In the genomic region with DNA sequence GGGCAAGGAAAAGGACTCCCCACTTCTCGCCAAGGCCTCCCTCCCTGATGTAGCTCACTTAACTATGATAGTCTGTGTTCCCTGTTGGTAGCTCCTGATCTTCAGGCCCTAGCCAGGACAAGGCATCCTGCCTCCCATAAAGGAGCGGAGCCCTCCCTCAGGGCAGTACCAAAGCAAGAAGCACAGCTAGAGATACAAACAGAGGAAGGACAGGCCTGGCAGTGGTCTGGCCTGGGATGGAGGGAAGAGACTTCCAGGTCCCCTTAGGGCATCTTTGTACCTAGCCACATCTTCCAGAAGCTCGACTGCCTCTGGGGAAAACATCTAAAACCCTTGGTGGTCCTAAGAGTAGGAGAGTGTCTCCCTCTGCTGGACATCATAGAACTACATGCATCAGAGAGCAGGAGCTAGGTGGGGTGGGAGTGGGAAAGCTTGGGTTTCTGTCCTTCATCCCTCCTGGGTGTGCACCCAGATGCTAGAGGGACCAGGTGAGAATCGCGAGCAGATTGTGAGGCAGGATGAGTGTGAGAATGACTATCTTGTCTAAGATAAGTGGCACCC, we compare ENCODE assay signal across 9 mouse cellular contexts. TPM values are rescaled to one million over a fixed set of nuclear protein-coding genes. Genes with fewer than 3 reads are reported as not detected.
DNase-seq lines count a peak whose midpoint lies in the region; ATAC-seq and TF ChIP-seq lines count a peak whose summit lies in the region.
"Had no signal": no experiment of that assay in that cellular context is flagged by ENCODE, and none has a peak within 500 bp of the region (broad histone marks: within the 10 kb centered on the region; RNA-seq: fewer than 3 reads in every experiment).

No protein-coding gene starts in this region.

- TF ChIP-seq POLR2A in spleen, adult 2 months (IDR thresholded peaks at IDR 0.05; ENCODE audit: low read depth, low read length): no peak

- H3K27me3 ChIP-seq in spleen, adult 2 months (ENCODE audit: control insufficient read depth, insufficient read depth, low read length): no peaks in the 10 kb centered on the region
- H3K27me3 ChIP-seq in forebrain, embryonic 16.5 days (replicated peaks; ENCODE audit: control insufficient read depth, insufficient read depth, low read length): no peaks in the 10 kb centered on the region
- H3K27me3 ChIP-seq: heart, embryonic 13.5 days had no signal

- H3K9ac ChIP-seq in forebrain, embryonic 16.5 days (replicated peaks; ENCODE audit: low read depth, low read length): no peak overlapping the region
- H3K9ac ChIP-seq: heart, embryonic 13.5 days had no signal

- H3K4me2 ChIP-seq in forebrain, embryonic 16.5 days (ENCODE audit: low read length): no peak overlapping the region
- H3K4me2 ChIP-seq: heart, embryonic 13.5 days had no signal

- H3K4me3 ChIP-seq in spleen, adult 2 months (ENCODE audit: extremely low read depth, insufficient read depth, insufficient read length): no peak overlapping the region
- no peak overlapping the region for H3K4me3 ChIP-seq in forebrain, embryonic 16.5 days (replicated peaks; ENCODE audit: low read length)
- H3K4me3 ChIP-seq in layer of hippocampus, adult 2 months: no peak overlapping the region
- H3K4me3 ChIP-seq: heart, embryonic 13.5 days had no signal

- ATAC-seq in forebrain, embryonic 16.5 days: peak; percentile 43; the same call in 1 of the 2 replicates

- no peaks in the 10 kb centered on the region for H3K9me3 ChIP-seq in forebrain, embryonic 16.5 days (ENCODE audit: control insufficient read depth, low read length)
- H3K9me3 ChIP-seq: heart, embryonic 13.5 days had no signal

- H3K4me1 ChIP-seq in spleen, adult 2 months (ENCODE audit: control insufficient read depth, insufficient read depth, insufficient read length): no peaks in the 10 kb centered on the region
- no peaks in the 10 kb centered on the region for H3K4me1 ChIP-seq in forebrain, embryonic 16.5 days (replicated peaks; ENCODE audit: control insufficient read depth, insufficient read depth, low read length)

- 48% methylated on average over 5 of the region's 5 CpGs for WGBS in spleen, adult 2 months
- 42% methylated on average over 5 of the region's 5 CpGs for WGBS in forebrain, embryonic 16.5 days

- no peak overlapping the region for H3K27ac ChIP-seq in spleen, adult 2 months (ENCODE audit: insufficient read depth, low read length)
- no peak overlapping the region for H3K27ac ChIP-seq in forebrain, embryonic 16.5 days (ENCODE audit: low read length)
- peak overlapping the region; percentile 90 for H3K27ac ChIP-seq in layer of hippocampus, adult 2 months
- H3K27ac ChIP-seq: heart, embryonic 13.5 days had no signal

- TF ChIP-seq CTCF in spleen, adult 2 months (IDR thresholded peaks at IDR 0.05; ENCODE audit: extremely low read depth, insufficient read depth, insufficient read length, insufficient replicate concordance): peak; percentile 43; the same call in 1 of the 2 replicates
- TF ChIP-seq CTCF in layer of hippocampus, adult 2 months (conservative IDR thresholded peaks at IDR 0.05): peak; percentile 93

- no peaks in the 10 kb centered on the region for H3K36me3 ChIP-seq in spleen, adult 2 months (ENCODE audit: control insufficient read depth, insufficient read depth, low read length)
- H3K36me3 ChIP-seq in forebrain, embryonic 16.5 days (ENCODE audit: control insufficient read depth, insufficient read depth): no peaks in the 10 kb centered on the region
- H3K36me3 ChIP-seq: heart, embryonic 13.5 days had no signal

- peak; percentile 74 for DNase-seq in cerebellum, postnatal 14 days
- DNase-seq in cerebellum, adult 8-10 months: no peak
- DNase-seq in spleen, adult 2 months (ENCODE audit: low read depth in 1 of 2, low spot score in 2 of 2): no peak
- DNase-seq in spleen, postnatal 4 days (ENCODE audit: low spot score in 2 of 2): no peak
- peak; percentile 62 to 71 for DNase-seq in layer of hippocampus, adult 2 months (ENCODE audit: low spot score in 2 of 2)
- DNase-seq in mesoderm, embryonic 11.5 days (ENCODE audit: low read depth, low spot score): peak; percentile 79
- peak; percentile 37 for DNase-seq in thymus, postnatal 4 days

RNA-seq across cellular contexts. Expression of a gene that starts 1.5 kb away (rescaled TPM):
- polyA plus RNA-seq in spleen, adult 2 months (2012; rRNA removed): 0.94 and 1.8 TPM in 2 replicates
- 0.15 and 0.66 TPM in 2 replicates for polyA plus RNA-seq in forebrain, embryonic 16.5 days (2015; fragmentation: Nextera tagmentation; extraction: Ambion mirVana)
- 1 to 10 TPM in 1 of 2 experiments, not detected in 1; 1.7 TPM for total RNA-seq in layer of hippocampus, adult 2 months (2021)

RNA-seq across cellular contexts. Expression of a gene that starts 18.8 kb away (rescaled TPM):
- polyA plus RNA-seq in spleen, adult 2 months (2012; rRNA removed): 0.92 and 1.0 TPM in 2 replicates
- 0.20 and 0.24 TPM in 2 replicates for polyA plus RNA-seq in forebrain, embryonic 16.5 days (2015; fragmentation: Nextera tagmentation; extraction: Ambion mirVana)
- 10 to 100 TPM; 37.9 to 41.9 TPM for total RNA-seq in layer of hippocampus, adult 2 months (2021)

RNA-seq across cellular contexts. Expression of a gene that starts 21.0 kb away (rescaled TPM):
- 60.6 and 67.6 TPM in 2 replicates for polyA plus RNA-seq in spleen, adult 2 months (2012; rRNA removed)
- 10.7 and 14.5 TPM in 2 replicates for polyA plus RNA-seq in forebrain, embryonic 16.5 days (2015; fragmentation: Nextera tagmentation; extraction: Ambion mirVana)
- total RNA-seq in layer of hippocampus, adult 2 months (2021): 100 to 1,000 TPM in 1 of 2 experiments, 10 to 100 TPM in 1; 90.9 to 114 TPM

RNA-seq across cellular contexts. Expression of a gene that starts 26.7 kb away (rescaled TPM):
- 1.1 and 1.2 TPM in 2 replicates for polyA plus RNA-seq in spleen, adult 2 months (2012; rRNA removed)
- 51.0 and 95.0 TPM in 2 replicates for polyA plus RNA-seq in forebrain, embryonic 16.5 days (2015; fragmentation: Nextera tagmentation; extraction: Ambion mirVana)
- 100 to 1,000 TPM; 117 to 121 TPM for total RNA-seq in layer of hippocampus, adult 2 months (2021)

RNA-seq across cellular contexts. Expression of a gene that starts 35.7 kb away (rescaled TPM):
- polyA plus RNA-seq in spleen, adult 2 months (2012; rRNA removed): 168 and 181 TPM in 2 replicates
- polyA plus RNA-seq in forebrain, embryonic 16.5 days (2015; fragmentation: Nextera tagmentation; extraction: Ambion mirVana): 21.7 and 23.4 TPM in 2 replicates
- total RNA-seq in layer of hippocampus, adult 2 months (2021): 10 to 100 TPM; 17.3 to 26.9 TPM

Comparison
In these comparisons a context has a peak if more than half of its experiments do, and no peak if none do; other contexts are left out.
1. DNase-seq: peak in cerebellum, postnatal 14 days (2 of 2), layer of hippocampus, adult 2 months (2 of 2), mesoderm, embryonic 11.5 days (single experiment) and thymus, postnatal 4 days (single experiment); none in cerebellum, adult 8-10 months (single experiment), spleen, adult 2 months (0 of 2) and spleen, postnatal 4 days (0 of 2).